Mouse (Mus musculus) left cerebral cortex, postnatal 14 days (tissue): ENCODE data around the gene Hlcs. TPM values are rescaled to one million over a fixed set of nuclear protein-coding genes. Genes with fewer than 3 reads are reported as not detected.

Experiments
- DNase-seq, 2 experiments: peaks; one replicate each; pipeline ENCODE4 v3.0.0; 2021 to 2022; ENCODE audit warnings: low spot score in 2 of 2, mixed read lengths in 1 of 2
- intact Hi-C: fragments of 180-260 bp; cut with DNase I; formaldehyde crosslinking; loops from one replicate; pipeline ENCODE4 v1.15.1; 2025
- total RNA-seq, 2 experiments: library from RNA; stranded (reverse); gene quantifications; 2 replicates each; pipeline ENCODE4 v1.2.3; 2021

Hlcs gene
- total RNA-seq, 2 experiments from 2014 or later = 14.0 to 15.8 TPM

DNA sequence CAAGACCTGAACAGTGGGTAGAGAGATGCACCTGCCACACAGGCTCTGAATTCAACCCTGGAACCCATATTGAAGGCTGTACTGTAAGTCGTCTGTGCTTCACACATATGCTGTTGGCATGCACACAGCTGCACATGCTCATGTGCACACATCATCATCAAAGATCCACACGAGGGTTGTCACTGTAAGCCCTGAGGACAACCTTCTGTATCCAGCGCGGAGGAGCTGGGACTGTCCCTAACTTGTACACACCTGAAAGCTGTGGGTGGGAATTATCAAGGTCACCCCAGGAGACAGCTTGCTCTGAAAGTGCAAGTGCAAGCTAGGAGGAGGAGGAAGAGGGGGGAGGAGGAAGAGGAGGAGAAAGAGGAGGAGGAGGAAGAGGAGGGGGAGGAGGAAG is 14.2 kb downstream of the Hlcs start:
- no peak for DNase-seq
- intact Hi-C loops = no loop called here

DNA sequence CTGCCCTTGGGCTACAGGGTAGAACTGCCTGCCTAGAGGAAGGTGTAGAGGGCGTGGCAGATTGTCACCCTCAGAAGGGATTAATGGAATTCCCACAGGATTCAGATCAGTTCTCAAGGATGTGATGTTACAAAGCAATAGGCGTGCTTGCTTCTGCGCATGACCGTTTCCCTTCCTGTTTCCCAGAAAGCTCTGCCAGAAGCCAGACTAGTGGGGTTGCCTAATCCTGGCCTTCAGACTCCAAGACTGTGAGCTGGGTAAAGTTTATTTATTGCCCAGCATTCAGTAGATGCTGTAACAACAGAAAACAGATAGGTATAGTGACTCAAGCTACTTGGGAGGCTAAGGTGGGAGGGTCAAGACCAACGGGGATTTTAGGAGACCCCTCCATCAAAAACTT is 15.3 kb downstream of the Hlcs start:
- no peak for DNase-seq
- intact Hi-C loops = no loop called here

DNA sequence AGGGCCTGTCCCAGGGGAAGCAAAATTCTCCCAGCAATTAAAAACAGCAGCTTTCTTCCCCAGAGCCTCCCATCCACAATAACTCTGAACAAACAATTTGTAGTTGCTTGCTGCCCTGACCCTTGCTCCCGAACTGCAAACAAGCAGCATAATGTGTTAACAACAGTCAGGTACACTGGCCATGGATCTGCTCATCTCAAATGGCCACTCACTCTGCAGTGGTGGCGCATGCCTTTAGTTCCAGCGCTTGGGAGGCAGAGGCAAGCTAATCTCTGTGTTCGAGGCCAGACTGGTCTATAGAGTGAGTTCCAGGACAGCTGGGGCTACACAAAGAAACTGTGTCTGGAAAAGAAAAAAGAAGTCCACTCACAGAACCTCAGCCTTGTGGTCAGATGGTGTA is 22.2 kb downstream of the Hlcs start:
- intact Hi-C loops = no loop called here
- no peak for DNase-seq

DNA sequence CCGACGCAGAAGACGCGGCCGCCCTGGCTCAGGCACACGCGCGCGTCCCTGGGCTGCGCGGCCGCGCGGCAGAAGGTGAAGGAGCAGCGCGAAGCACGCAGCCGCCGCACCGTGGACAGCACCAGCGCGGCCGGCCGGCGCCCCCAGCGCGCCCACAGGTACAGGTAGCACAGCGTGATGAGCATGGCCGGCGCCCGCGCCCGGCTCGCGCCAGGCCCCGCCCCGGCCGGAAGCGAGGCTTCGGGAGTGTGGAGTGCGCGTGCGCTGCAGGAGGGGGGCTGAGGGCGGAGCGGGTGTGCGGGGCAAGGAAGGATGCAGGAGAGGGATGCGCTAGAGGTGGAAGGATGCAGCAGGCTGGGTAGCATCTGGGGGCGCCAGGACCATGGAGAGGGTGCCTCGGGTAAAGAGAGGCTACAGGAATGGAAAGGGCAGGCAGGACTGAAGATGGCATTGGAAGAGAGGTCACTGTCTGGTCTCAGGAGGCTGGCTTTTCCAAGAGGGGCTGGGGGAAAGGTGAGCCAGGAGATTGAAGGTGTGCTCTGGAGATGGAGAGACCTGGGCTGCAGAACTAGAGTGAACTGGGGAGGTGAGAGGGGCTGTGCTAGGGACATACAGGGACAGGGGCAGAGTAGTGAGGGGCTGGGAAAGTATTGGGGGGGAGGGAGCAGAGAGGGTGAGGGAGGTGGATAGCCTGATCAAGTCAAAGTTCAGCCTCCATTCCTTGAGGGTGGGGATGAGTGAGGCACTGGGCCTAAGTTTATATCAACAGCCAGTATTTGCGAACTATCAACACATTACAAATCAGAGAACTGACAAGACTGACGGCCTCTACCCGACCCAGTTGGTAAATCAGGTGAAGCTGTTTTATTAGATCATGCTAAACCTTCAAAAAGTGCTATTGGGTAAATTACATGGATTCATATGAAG is 23.0 kb downstream of the Hlcs start:
- peak; percentile 59 to 74 for DNase-seq
- intact Hi-C loops = no loop called here

DNA sequence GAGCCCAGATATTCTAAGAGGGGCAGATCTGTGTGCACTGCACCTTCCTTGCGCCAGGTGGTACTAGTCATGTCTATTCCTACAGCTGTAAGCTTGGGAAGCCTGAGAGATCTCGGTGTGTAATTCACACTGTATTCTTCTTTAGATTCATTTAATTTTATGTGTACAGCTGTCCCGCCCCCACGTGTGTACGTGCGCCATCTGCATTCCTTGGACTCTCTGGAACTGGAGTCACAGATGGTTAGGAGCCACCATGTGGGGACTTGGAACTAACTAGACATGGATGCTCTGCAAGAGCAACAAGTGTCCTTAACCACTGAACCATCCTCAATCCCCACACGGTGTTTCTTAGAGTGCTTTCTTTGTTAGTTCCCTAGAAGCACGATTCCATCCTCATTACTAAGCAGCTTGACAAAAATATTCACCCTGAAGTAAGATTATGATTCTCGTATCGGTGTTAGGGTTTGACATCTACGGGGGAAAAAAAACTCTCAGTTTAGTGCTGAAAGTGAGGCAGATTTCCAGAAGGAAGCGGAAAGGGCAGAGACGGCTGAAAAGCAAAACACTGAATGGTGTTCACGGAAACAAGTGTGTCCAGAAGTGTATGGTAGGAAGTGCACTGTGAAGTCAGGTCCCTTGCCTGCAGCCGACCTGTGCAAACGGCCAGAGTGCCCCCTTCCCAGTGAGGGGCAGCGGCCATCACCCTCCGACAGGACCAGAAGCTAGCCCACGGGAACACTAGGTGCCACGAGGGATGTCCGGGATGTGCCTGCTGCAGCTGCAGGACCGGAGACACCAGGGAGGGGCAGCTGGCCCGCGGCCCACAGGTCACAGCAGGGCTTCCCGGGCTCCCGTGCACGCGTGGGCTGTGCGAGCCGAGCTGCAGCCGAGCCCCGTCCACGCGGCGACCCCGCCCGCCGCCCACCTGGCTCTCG is 24.0 kb downstream of the Hlcs start:
- intact Hi-C loops = no loop called here
- DNase-seq = peak; percentile 85 to 92

DNA sequence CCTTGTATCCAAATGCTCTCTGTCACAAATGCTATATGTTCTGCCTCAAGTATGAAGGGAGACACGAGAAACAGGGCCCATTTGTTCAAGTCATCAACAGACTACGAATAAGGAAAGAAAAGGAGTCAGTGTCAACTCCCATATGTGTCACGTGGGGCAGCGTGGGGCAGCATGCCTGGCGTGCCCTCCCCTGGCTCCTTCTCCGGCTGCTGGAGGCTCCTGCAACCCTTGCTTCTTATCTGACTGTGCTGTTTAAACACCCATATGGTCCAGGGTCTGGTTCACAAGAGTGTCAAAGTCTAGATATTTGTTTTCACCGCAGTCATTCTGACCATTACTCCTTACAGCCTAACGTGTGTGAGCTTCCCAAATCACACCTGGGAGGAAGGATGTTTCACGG is 25.5 kb downstream of the Hlcs start:
- no peak for DNase-seq
- intact Hi-C loops = no loop called here

DNA sequence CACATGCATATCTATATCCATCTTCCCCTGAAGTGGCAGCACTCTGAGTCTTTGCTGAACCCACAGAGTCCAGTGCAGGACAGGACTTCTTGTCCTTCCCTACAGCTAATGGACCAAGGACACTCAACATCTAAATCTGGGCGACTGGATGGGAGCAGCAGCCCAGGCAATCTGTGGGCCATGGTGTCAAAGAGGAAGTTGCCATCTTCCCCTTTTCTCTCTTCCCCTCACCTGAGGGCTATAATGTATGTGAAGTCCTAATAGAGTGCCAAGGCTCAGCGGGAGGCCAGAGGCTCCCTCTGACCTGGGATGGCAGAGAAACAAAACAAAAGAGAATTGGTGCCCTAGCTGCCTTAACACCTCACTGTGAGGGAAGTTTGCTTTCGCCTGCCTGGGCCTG is 29.4 kb downstream of the Hlcs start:
- intact Hi-C loops = no loop called here

DNA sequence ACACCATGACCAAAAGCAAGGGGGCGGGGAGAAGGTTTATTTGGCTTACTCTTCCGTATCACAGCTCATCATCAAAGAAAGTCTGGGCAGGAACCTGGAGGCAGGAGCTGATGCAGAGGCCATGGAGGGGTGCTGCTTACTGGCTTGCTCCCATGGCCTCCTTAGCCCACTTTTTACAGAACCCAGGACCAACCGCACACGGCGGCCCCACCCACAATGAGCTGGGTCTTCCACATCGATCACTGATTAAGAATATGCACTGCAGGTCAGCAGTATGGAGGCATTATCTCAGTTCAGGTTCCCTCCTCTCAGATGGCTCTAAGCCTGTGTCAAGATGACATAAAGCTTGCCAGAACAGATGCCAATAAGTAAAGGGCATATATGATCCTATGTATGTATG is 42.5 kb downstream of the Hlcs start:
- no peak for DNase-seq
- intact Hi-C loops = no loop called here

More for the DNA sequence above, 29.4 kb downstream of the Hlcs start:
- DNase-seq = no peak

DNA sequence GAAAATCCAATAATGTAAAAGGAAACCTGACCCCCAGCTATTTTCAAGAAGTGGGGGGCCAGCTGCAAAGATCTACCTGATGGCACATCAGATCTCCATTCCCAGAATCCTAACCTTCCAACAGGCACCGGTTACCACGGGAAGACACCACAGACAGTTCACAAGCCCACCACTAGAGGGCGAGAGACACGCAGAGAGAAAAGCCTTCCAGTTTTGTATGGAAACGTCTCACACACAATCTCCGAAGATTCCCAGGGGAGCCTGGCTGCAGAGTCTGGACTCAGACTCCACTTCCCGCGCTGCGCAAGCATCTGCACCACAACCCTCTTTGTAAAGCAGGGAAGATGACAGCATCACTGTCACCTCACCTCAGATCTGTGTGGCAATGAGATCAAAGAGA is 43.7 kb downstream of the Hlcs start:
- intact Hi-C loops = loop anchor here (1.0 kb wide), 1 partner anchor 44 kb away; the partner anchor contains the start of gene Hlcs
- DNase-seq = peak; percentile 90 to 93

DNA sequence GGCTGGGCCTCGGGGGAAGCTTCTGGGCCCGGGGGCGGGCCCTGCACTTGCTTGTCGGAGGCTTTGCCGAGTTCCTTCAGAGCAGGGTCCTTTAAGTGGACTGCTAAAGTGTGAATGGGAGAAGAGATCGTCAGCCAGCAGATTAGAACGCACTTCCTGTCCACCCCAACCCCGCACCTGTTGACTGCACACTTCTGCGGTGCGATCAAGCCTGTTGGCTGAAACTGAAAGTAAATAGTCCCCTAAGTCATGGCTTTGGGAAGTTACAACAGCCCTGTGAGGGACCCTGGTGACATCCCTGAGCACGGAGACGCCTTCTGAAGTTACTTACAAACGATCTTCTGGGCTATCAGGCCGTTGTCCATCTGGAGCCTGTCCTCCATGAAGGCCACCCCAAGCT is 45.2 kb downstream of the Hlcs start:
- no peak for DNase-seq
- intact Hi-C loops = no loop called here

DNA sequence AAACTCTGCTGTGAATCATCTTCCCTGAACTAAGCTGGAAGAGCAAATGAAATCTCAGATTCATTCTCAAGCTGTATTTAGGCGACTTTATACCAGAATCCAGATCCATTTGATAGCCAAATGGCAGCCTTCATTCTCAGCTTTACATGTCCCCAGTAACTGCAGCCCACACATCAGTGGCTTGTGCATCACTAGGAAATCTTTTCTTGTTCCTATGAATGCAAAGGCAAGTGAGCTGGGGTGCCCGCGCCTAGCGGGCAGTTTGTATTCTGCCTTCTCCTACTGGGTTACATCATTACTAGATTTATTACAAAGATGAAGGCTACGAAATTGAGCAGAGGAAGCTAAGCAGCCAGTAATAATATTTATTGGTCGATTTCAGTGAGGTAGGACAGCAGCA is 48.8 kb downstream of the Hlcs start:
- intact Hi-C loops = no loop called here
- DNase-seq = no peak

DNA sequence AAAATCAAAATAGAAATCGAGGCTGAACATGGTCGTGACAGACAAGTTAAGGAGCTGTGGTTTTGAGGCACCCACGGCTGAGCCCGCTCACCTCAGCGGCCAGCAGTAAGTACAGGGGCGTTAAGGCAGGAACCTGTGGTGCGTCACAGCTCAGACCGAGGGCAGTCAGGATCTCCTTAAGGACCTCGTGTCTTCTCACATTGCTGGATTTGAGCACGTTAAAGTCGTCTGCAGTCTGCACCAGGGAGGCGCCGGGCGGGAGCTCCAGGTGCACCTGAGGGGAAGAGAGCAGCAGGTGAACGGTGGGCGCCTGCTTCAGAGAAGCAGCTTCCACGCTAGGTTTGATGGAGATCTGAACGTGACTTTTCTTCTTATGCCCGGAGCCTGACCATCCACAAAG is 50.9 kb downstream of the Hlcs start:
- no peak for DNase-seq

DNA sequence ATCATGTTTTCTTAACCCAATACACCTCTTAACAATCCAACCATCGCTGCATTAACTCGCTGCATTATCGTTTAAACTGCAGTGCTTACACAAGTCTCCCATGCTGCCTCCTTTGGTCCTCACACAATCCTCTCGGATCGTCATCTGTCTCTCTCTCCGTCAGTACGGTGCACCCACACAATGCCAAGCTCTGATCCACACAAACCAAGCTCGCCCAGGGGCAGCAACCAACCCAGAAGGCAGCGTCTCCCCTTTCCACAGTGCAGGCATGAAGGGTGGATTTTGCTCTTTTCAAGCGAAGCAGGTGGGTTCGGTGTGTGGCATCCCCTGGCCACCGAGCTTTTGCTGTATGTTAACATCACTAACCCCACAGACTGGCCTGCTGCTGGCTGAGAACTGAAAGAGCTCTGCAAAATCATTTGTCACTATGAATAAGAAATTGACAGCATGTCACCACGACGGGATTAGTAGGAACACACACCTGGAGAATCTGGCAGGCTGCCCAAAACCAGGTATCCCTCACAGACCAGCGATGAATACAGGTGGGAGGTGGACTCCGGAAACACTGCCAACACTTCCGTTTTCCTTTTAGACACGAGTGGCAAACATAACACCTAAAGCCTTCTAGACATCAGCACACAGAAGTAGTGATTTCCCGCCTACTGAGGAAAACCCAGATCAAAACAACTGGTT is 52.3 kb downstream of the Hlcs start:
- intact Hi-C loops = no loop called here
- DNase-seq = no peak

More for the DNA sequence above, 50.9 kb downstream of the Hlcs start:
- intact Hi-C loops = no loop called here

DNA sequence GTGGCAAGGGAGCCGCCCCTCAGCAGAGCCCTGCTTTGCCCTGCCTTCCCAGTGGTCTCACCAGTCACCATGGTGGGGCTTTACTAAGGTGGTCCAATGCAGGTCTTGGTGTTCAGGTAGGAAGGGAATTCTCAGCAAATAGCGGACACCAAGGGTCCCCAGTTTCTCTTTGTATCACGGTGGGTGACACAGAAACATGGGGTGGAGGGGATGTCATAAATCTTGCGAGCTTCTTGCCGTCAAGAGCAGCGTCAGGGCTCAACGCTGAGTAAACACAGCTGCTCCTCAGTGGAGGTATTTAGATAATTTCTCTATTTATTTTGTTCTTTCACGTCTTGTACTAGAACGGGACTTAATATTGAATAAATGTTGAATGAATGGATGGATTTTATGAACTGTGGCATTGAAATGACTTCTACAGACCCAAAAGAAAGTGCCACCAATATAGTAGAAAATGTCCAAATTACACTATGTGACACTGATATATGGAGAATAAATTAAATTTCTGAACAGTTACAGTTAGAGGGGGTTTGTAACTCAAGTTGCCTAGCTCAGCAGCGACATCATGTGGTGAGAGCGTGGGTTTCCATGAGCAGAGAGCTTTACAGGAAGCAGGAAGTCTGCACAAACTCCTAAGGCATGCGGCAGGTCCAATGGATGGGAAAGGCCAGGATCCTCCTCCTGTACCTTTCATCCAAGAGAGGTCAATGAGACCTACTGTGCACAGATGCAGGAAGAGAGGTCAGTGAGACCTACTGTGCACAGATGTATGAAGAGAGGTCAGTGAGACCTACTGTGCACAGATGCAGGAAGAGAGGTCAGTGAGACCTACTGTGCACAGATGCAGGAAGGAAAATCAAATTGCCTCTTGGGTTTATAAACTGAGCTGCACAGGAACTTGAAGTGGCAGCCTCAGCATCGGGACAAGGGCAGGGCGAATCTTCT is 54.7 kb downstream of the Hlcs start:
- peak; percentile 82 to 89 for DNase-seq
- intact Hi-C loops = loop anchor here (1.0 to 10.0 kb wide), 4 partner anchors 164 to 341 kb away; no protein-coding TSS in a partner anchor

DNA sequence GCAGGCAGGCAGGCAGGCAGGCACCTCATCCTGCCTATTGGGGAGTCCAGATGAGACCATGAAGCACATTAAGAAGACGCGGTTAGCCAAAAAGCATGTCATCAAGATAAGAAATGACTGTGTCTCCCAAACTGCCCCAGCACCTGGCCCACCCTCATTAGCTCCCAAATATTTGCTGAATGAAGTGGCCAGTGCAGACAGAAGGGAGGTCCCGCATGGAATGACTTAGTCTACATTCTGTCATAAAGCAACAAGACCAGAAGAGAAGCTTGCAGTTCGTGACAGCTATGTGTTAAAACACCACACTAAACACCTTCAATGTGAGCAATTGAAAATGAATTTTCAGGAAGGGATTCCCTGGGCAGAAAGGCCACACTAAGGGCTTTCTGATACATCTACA is 57.8 kb downstream of the Hlcs start:
- intact Hi-C loops = loop anchor here (5.0 to 10.0 kb wide), 2 partner anchors 161 to 338 kb away; no protein-coding TSS in a partner anchor

DNA sequence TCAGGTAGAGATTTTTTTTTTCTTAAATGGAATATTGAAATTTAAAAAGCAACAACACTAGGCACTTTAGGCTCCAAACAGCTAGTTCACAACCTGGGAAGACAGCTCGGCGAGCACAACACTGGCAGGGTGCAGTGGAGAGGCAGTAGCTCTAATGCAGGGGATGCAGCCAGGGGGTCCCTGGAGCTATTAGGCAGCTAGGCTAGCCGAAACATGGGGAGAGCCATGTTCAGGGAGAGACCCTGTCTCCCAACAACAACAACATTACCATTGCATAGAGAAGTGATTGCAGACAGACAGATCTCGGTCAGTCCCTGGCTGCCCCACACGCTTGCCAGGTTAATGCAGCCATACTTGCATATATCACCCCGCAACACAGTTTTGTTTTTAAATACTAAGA is 58.3 kb downstream of the Hlcs start:
- intact Hi-C loops = loop anchor here (5.0 to 10.0 kb wide), 2 partner anchors 160 to 338 kb away; no protein-coding TSS in a partner anchor
- no peak for DNase-seq

More for the DNA sequence above, 57.8 kb downstream of the Hlcs start:
- DNase-seq = no peak

DNA sequence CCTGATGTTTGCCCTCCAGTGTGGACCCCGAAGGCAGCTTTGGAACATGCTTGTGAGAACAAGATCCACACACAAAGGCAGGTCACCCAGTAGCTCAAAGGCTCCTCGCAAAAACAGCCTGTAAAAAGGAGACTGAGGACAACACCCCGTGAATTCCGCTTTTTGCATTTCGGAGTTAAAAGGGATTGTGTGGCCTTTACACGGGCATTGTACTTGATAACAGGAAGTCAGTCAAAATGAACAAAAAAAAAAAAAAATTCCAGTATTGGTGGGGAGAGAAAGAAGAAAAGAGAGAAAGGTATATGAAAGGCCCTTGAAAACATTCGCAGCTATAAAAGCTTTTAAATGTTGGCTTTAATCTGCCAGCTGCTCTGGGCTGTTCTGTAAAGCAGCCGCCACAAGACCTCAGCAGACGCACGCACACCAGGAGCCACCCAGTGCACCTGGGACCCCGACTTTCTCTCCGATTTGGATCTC is 58.9 kb downstream of the Hlcs start:
- intact Hi-C loops = loop anchor here (10.0 kb wide), 1 partner anchor 160 kb away; no protein-coding TSS in a partner anchor

More for the DNA sequence above, 58.9 kb downstream of the Hlcs start:
- no peak for DNase-seq
